ENCODE assay signal across 8 mouse cellular contexts in the genomic region with DNA sequence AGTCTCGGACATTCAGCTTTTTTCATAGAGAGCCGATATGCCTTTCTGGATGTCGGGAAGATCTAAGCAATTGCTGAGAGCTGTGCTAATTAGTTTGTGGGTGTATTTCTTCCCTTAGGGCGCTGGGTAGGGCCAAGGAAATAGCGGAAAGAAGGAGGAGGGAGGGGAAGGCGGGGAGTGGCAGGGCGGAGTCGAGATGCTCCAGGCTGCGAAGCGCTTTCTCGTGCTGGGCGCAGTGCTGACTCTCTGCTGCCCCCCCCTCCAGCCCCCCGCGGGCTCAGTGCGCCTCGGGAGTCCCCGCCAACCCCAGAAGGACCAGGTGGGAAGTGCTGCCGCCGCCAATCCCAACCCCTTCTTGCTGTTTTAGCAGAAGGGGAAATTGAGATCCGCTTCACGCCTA. TPM values are rescaled to one million over a fixed set of nuclear protein-coding genes. Genes with fewer than 3 reads are reported as not detected.
DNase-seq lines count a peak whose midpoint lies in the region; ATAC-seq and TF ChIP-seq lines count a peak whose summit lies in the region.

No protein-coding gene starts in this region.

- H3K4me3 ChIP-seq in heart, embryonic 15.5 days = peak overlapping the region; percentile 64
- H3K4me3 ChIP-seq in limb, embryonic 12.5 days (replicated peaks) = peak overlapping the region; percentile 60
- 0 out of 2 replicates have a peak overlapping the region, but pooled peaks have one; percentile 5 for H3K4me3 ChIP-seq in midbrain, postnatal 0 days (ENCODE audit: low read depth, low read length)

- peaks cover 36% of the 10 kb centered on the region for H3K4me1 ChIP-seq in heart, embryonic 15.5 days (replicated peaks)
- peaks cover 35% of the 10 kb centered on the region; the same call in 1 of the 2 replicates for H3K4me1 ChIP-seq in limb, embryonic 12.5 days (replicated peaks)
- H3K4me1 ChIP-seq in midbrain, postnatal 0 days (ENCODE audit: insufficient read depth, low read length) = peaks cover 13% of the 10 kb centered on the region; the same call in 1 of the 2 replicates

- no peaks in the 10 kb centered on the region for H3K9me3 ChIP-seq in heart, embryonic 15.5 days (replicated peaks)
- H3K9me3 ChIP-seq in limb, embryonic 12.5 days = no peaks in the 10 kb centered on the region
- no peaks in the 10 kb centered on the region for H3K9me3 ChIP-seq in midbrain, postnatal 0 days (ENCODE audit: low read length)

- DNase-seq in cerebellum, adult 18-20 months = peak; percentile 41 to 45
- DNase-seq in cerebellum, adult 8-10 months = no peak
- peak; percentile 19 for DNase-seq in embryo, embryonic 10 days (ENCODE audit: low spot score)
- DNase-seq in midbrain, postnatal 0 days (ENCODE audit: low spot score) = no peak
- DNase-seq in layer of hippocampus, adult 9-11 months = no peak
- DNase-seq in left cerebral cortex, postnatal 25 days (ENCODE audit: low spot score in 2 of 2) = no peak

- H3K4me2 ChIP-seq in heart, embryonic 15.5 days = peak overlapping the region; percentile 94
- H3K4me2 ChIP-seq in limb, embryonic 12.5 days = peak overlapping the region; percentile 96
- peak overlapping the region; percentile 62 for H3K4me2 ChIP-seq in midbrain, postnatal 0 days (ENCODE audit: low read depth, low read length, poor library complexity, severe bottlenecking)

- H3K9ac ChIP-seq in heart, embryonic 15.5 days = no peak overlapping the region
- H3K9ac ChIP-seq in limb, embryonic 12.5 days (replicated peaks) = no peak overlapping the region
- H3K9ac ChIP-seq in midbrain, postnatal 0 days (replicated peaks; ENCODE audit: low read length, poor library complexity, severe bottlenecking) = no peak overlapping the region

- WGBS in heart, embryonic 15.5 days = under 1% methylated on average over 21 of the region's 21 CpGs
- WGBS in limb, embryonic 12.5 days = 1% methylated on average over 20 of the region's 21 CpGs
- WGBS in midbrain, postnatal 0 days = 2% methylated on average over 15 of the region's 21 CpGs

- no peaks in the 10 kb centered on the region for H3K36me3 ChIP-seq in heart, embryonic 15.5 days
- no peaks in the 10 kb centered on the region for H3K36me3 ChIP-seq in limb, embryonic 12.5 days
- no peaks in the 10 kb centered on the region for H3K36me3 ChIP-seq in midbrain, postnatal 0 days (ENCODE audit: insufficient read depth, low read length)

- H3K27me3 ChIP-seq in heart, embryonic 15.5 days = peaks cover 76% of the 10 kb centered on the region
- H3K27me3 ChIP-seq in limb, embryonic 12.5 days = peaks cover 75% of the 10 kb centered on the region
- H3K27me3 ChIP-seq in midbrain, postnatal 0 days (ENCODE audit: insufficient read depth, low read length) = peaks cover 57% of the 10 kb centered on the region

- ATAC-seq in heart, embryonic 15.5 days (replicated peaks; ENCODE audit: insufficient number of reproducible peaks, insufficient read depth, low FRiP score, low read depth) = no peak
- ATAC-seq in limb, embryonic 12.5 days (ENCODE audit: insufficient number of reproducible peaks, insufficient read depth, low FRiP score, low TSS enrichment, low read depth) = no peak
- no peak for ATAC-seq in midbrain, postnatal 0 days (ENCODE audit: low FRiP score)

- intact Hi-C loops in left cerebral cortex, postnatal 25 days (cut with DNase I) = no loop called here

- H3K27ac ChIP-seq in heart, embryonic 15.5 days = 0 out of 2 replicates have a peak overlapping the region, but pooled peaks have one; percentile 5
- no peak overlapping the region for H3K27ac ChIP-seq in limb, embryonic 12.5 days
- no peak overlapping the region for H3K27ac ChIP-seq in midbrain, postnatal 0 days (ENCODE audit: low read depth, low read length)

- no peak for TF ChIP-seq CTCF in midbrain, postnatal 0 days (IDR thresholded peaks at IDR 0.05)

RNA-seq across cellular contexts. Expression of a gene that starts 38.6 kb away (rescaled TPM):
- polyA plus RNA-seq in heart, embryonic 15.5 days (2015; fragmentation: Nextera tagmentation; extraction: Ambion mirVana) = 27.1 and 30.8 TPM in 2 replicates
- polyA plus RNA-seq in limb, embryonic 12.5 days (2016; fragmentation: Nextera tagmentation; extraction: Ambion mirVana) = 23.1 and 24.2 TPM in 2 replicates
- 25.1 and 32.4 TPM in 2 replicates for total RNA-seq in midbrain, postnatal 0 days (2014; rRNA removed)
- polyA plus RNA-seq in midbrain, postnatal 0 days (2015; fragmentation: Nextera tagmentation; extraction: Ambion mirVana) = 27.3 and 29.2 TPM in 2 replicates
- 10 to 100 TPM; 18.1 TPM for total RNA-seq in left cerebral cortex, postnatal 25 days (2021)

RNA-seq across cellular contexts. Expression of a gene that starts 38.9 kb away (rescaled TPM):
- 0.86 and 2.3 TPM in 2 replicates for polyA plus RNA-seq in heart, embryonic 15.5 days (2015; fragmentation: Nextera tagmentation; extraction: Ambion mirVana)
- 1.0 and 1.4 TPM in 2 replicates for polyA plus RNA-seq in limb, embryonic 12.5 days (2016; fragmentation: Nextera tagmentation; extraction: Ambion mirVana)
- 24.6 and 33.2 TPM in 2 replicates for total RNA-seq in midbrain, postnatal 0 days (2014; rRNA removed)
- 14.2 and 17.1 TPM in 2 replicates for polyA plus RNA-seq in midbrain, postnatal 0 days (2015; fragmentation: Nextera tagmentation; extraction: Ambion mirVana)
- 100 to 1,000 TPM; 120 to 123 TPM for total RNA-seq in left cerebral cortex, postnatal 25 days (2021)

RNA-seq across cellular contexts. Expression of a gene that starts 58.0 kb away (rescaled TPM):
- polyA plus RNA-seq in heart, embryonic 15.5 days (2015; fragmentation: Nextera tagmentation; extraction: Ambion mirVana) = 0.34 and 0.35 TPM in 2 replicates
- 0.30 and 0.33 TPM in 2 replicates for polyA plus RNA-seq in limb, embryonic 12.5 days (2016; fragmentation: Nextera tagmentation; extraction: Ambion mirVana)
- 0.09 and 0.55 TPM in 2 replicates for total RNA-seq in midbrain, postnatal 0 days (2014; rRNA removed)
- polyA plus RNA-seq in midbrain, postnatal 0 days (2015; fragmentation: Nextera tagmentation; extraction: Ambion mirVana) = 0.16 and 0.23 TPM in 2 replicates
- total RNA-seq in left cerebral cortex, postnatal 25 days (2021) = under 1 TPM in 1 of 2 experiments, not detected in 1; 0.48 TPM

RNA-seq across cellular contexts. Expression of a gene that starts 58.3 kb away (rescaled TPM):
- polyA plus RNA-seq in heart, embryonic 15.5 days (2015; fragmentation: Nextera tagmentation; extraction: Ambion mirVana) = 0.08 and 0.43 TPM in 2 replicates
- polyA plus RNA-seq in limb, embryonic 12.5 days (2016; fragmentation: Nextera tagmentation; extraction: Ambion mirVana) = 1.2 and 1.7 TPM in 2 replicates
- total RNA-seq in midbrain, postnatal 0 days (2014; rRNA removed) = 0.44 TPM in 1 of 2 replicates, not detected in the other
- polyA plus RNA-seq in midbrain, postnatal 0 days (2015; fragmentation: Nextera tagmentation; extraction: Ambion mirVana) = 0.06 and 0.09 TPM in 2 replicates
- total RNA-seq in left cerebral cortex, postnatal 25 days (2021) = under 1 TPM; 0.18 to 0.21 TPM

Comparison
In these comparisons a context has a peak if more than half of its experiments do, and no peak if none do; other contexts are left out.
1. DNase-seq: peak in cerebellum, adult 18-20 months (2 of 2) and embryo, embryonic 10 days (single experiment); none in cerebellum, adult 8-10 months (single experiment), midbrain, postnatal 0 days (single experiment), layer of hippocampus, adult 9-11 months (single experiment) and left cerebral cortex, postnatal 25 days (0 of 2).
2. H3K4me3 ChIP-seq: peak in every context shown above with its lines; median percentile 64 in heart, embryonic 15.5 days; 60 in limb, embryonic 12.5 days; 5 in midbrain, postnatal 0 days.
3. Peak in every context shown above with its lines, with median percentiles within 50 percentile points of each other: H3K4me2 ChIP-seq.